Mouse (Mus musculus) heart, adult 9 months (tissue): ENCODE measurements around the gene Dtymk.
"Not testable (repeated sequence)": the region's sequence is repeated elsewhere in the genome, so short reads cannot be mapped to it uniquely, and the experiment has no call there.

ENCODE experiments used
- DNase-seq, 2 experiments: peaks; one replicate each; pipeline ENCODE4 v3.0.0; 2022; ENCODE audit warnings: low spot score in 2 of 2

The Dtymk gene

GRCm38 (mm10) chr1:93805221-93805951, 3.7 kb upstream of the Dtymk start:
- DNase-seq = no peak

- no peak for DNase-seq
Observed at GRCm38 (mm10) chr1:93804818-93805217, 3.1 kb upstream of the Dtymk start.

GRCm38 (mm10) chr1:93803556-93804507, 2.1 kb upstream of the Dtymk start, which contains the start of gene Ing5:
TSS of gene Ing5 (plus strand) at chr1:93803965.
- DNase-seq = peak; percentile 95 to 99

- no peak for DNase-seq
Observed at GRCm38 (mm10) chr1:93802771-93803170, 1.0 kb upstream of the Dtymk start.

- no peak for DNase-seq
Observed at GRCm38 (mm10) chr1:93800670-93801503, 847 bp downstream of the Dtymk start.

GRCm38 (mm10) chr1:93795886-93796285, 5.8 kb downstream of the Dtymk start:
- DNase-seq = no peak

GRCm38 (mm10) chr1:93794526-93794925, 7.2 kb downstream of the Dtymk start:
- DNase-seq = no peak

GRCm38 (mm10) chr1:93786912-93787311, 14.8 kb downstream of the Dtymk start:
- no peak for DNase-seq

GRCm38 (mm10) chr1:93776686-93777085, 25.0 kb downstream of the Dtymk start:
- DNase-seq = no peak

- DNase-seq = no peak
Observed at GRCm38 (mm10) chr1:93769901-93770300, 31.8 kb downstream of the Dtymk start.

GRCm38 (mm10) chr1:93767600-93767999, 34.1 kb downstream of the Dtymk start:
- DNase-seq = no peak

GRCm38 (mm10) chr1:93764871-93765591, 36.7 kb downstream of the Dtymk start:
- no peak for DNase-seq

GRCm38 (mm10) chr1:93763531-93763930, 38.2 kb downstream of the Dtymk start:
- DNase-seq = not testable (repeated sequence)

GRCm38 (mm10) chr1:93760076-93760475, 41.7 kb downstream of the Dtymk start:
- DNase-seq = no peak

- no peak for DNase-seq
Observed at GRCm38 (mm10) chr1:93756154-93756553, 45.6 kb downstream of the Dtymk start.

GRCm38 (mm10) chr1:93755618-93756017, 46.1 kb downstream of the Dtymk start:
- no peak for DNase-seq

- no peak for DNase-seq
Observed at GRCm38 (mm10) chr1:93755291-93755610, 46.5 kb downstream of the Dtymk start.

- peak; percentile 92 to 93 for DNase-seq
Observed at GRCm38 (mm10) chr1:93754573-93755290, 47.0 kb downstream of the Dtymk start, which contains the start of gene Thap4. TSS of gene Thap4 (minus strand) at chr1:93754864.

GRCm38 (mm10) chr1:93753911-93754572, 47.7 kb downstream of the Dtymk start:
- peak in 1 of 2 experiments; percentile 45 for DNase-seq

GRCm38 (mm10) chr1:93751290-93751689, 50.4 kb downstream of the Dtymk start, which contains the start of gene Atg4b:
TSS of gene Atg4b (plus strand) at chr1:93751500.
- no peak for DNase-seq
